Mouse (Mus musculus): ENCODE results near the gene Nova1. TPM values are rescaled to one million over a fixed set of nuclear protein-coding genes. Genes with fewer than 3 reads are reported as not detected.

The Nova1 gene
- total RNA-seq, 2 experiments from 2014 or later, result not detected

DNA sequence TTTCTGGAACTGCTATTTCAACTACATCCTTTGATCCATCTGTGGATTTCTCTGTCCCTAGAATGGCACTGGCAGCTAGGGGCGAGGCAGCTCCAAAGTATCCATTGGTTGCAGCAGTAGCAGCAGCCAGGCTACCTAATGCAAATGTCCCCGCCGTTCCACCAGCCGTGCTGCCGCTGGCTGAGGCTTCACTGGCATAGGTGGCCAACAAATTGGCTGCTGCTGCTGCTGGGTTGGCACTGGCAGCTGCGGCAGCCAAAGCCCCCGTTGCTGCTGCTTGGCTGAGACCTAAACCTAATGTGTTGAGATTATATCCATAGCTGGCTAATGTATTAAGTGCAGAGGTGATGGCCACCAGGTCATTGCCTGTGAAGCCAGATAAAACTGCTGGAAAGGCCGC is 118.5 kb downstream of the Nova1 start:
- no peak for ATAC-seq (replicated peaks; ENCODE audit: poor library complexity)

DNA sequence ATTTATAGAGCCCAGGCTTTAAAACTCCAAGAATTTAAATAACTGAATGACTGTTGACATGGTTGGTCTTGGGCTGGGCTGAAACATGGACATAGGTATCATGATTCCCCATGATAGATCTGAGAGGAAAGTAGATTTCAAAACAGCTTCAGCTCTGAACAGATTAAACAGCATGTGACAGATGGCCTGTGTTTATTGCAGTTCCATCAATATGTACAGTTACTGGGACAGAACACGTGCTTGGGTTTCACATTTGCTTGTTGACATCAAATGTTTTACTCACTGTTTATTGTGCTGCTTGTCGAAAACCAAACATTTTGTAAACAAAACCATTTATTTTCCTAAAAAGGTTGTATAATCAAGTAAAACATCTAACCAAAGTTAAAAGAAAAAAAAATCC is 142.4 kb downstream of the Nova1 start:
- no peak for ATAC-seq (replicated peaks; ENCODE audit: poor library complexity)

- ATAC-seq (replicated peaks; ENCODE audit: poor library complexity), result no peak
Measured at GRCm38 (mm10) chr12:46666706-46667105, 152.0 kb downstream of the Nova1 start.

- no peak for ATAC-seq (replicated peaks; ENCODE audit: poor library complexity)
Measured at GRCm38 (mm10) chr12:46646139-46646611, 172.6 kb downstream of the Nova1 start.

DNA sequence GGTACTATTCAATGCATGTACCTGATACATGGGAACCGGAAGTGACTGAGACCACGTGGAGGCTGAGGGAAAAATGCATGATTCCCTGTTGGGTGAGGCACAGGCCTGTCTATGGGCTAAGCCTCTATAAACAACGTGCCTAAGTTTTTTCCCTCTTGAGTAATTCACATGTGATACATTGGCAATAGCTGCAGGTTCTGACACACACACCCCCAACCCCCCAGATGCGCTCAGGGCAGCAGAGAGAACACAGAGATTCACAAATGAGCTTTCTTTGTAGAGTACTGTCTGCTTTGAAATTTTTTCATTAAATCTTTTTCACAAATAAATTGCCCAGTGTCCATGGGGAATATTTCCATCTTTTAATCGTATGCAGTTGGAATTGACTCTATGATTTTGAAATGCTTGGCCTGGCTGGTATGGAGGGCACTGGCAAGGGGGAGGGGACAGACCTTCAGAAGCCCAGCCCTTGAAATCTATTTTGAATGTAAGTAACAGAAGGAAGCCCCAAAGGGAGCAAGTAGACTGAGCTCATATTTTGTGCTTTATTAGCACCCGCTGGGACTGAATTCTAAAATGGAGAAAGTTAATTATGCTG is 173.3 kb downstream of the Nova1 start:
- ATAC-seq (replicated peaks; ENCODE audit: poor library complexity), result no peak

All from megakaryocyte progenitor cell, adult 5-6 weeks (primary cell).